Mouse (Mus musculus) liver, embryonic 11.5 days (tissue): ENCODE data around the gene Eno3. TPM values are rescaled to one million over a fixed set of nuclear protein-coding genes. Genes with fewer than 3 reads are reported as not detected.

Source experiments
- ATAC-seq: fragments of 200-750 bp; cut with Nextera tagmentation; replicated peaks from 2 replicates; pipeline ENCODE4 v1.8.0; 2017; ENCODE audit warnings: moderate number of reproducible peaks, mild to moderate bottlenecking, moderate TSS enrichment, moderate library complexity; ENCODE audit not compliant: low FRiP score
- DNase-seq: peaks from one replicate; pipeline ENCODE4 v3.0.0-alpha.2; 2017; ENCODE audit warnings: low spot score
- H3K27ac ChIP-seq: fragments of 300-500 bp; sonication (generic); 2 replicates; pipeline ENCODE4 v1.5.1; 2014; ENCODE audit warnings: mild to moderate bottlenecking, low read depth, low read length, control low read depth
- H3K27me3 ChIP-seq: fragments of 300-500 bp; sonication (generic); replicated peaks from 2 replicates; pipeline ENCODE4 v1.6.1; 2014; ENCODE audit warnings: low read length, mixed read lengths; ENCODE audit not compliant: control insufficient read depth, insufficient read depth
- H3K36me3 ChIP-seq: fragments of 300-500 bp; sonication (generic); 2 replicates; pipeline ENCODE4 v1.6.1; 2014; ENCODE audit warnings: mild to moderate bottlenecking, low read length, moderate library complexity, mixed read lengths; ENCODE audit not compliant: control insufficient read depth, insufficient read depth
- H3K4me1 ChIP-seq: fragments of 300-500 bp; sonication (generic); replicated peaks from 2 replicates; pipeline ENCODE4 v1.6.1; 2014; ENCODE audit warnings: low read length, mixed read lengths; ENCODE audit not compliant: control insufficient read depth, insufficient read depth
- H3K4me2 ChIP-seq: fragments of 300-500 bp; sonication (generic); 2 replicates; pipeline ENCODE4 v1.6.1; 2014; ENCODE audit warnings: mild to moderate bottlenecking, control low read depth, moderate library complexity
- H3K4me3 ChIP-seq: fragments of 300-500 bp; sonication (generic); 2 replicates; pipeline ENCODE4 v1.5.1; 2014; ENCODE audit warnings: low read depth, low read length, control low read depth
- H3K9ac ChIP-seq: fragments of 300-500 bp; sonication (generic); 2 replicates; pipeline ENCODE4 v1.6.1; 2014; ENCODE audit warnings: low read depth, low read length, control low read depth
- H3K9me3 ChIP-seq: fragments of 300-500 bp; sonication (generic); 2 replicates; pipeline ENCODE4 v1.6.1; 2016; ENCODE audit warnings: low read length, inconsistent platforms, mixed read lengths; ENCODE audit not compliant: control insufficient read depth
- WGBS: fragments of 180-500 bp; shearing (Covaris S2); extraction: QIAGEN DNeasy Blood & Tissue Kit; methylation state at CpG from one replicate; pipeline ENCODE4 v1.1.7; 2014; 5-methylcytosine and 5-hydroxymethylcytosine counted together
- polyA plus RNA-seq: library from polyadenylated mRNA; unstranded; fragments of >200 nt; fragmentation: Nextera tagmentation; extraction: Ambion mirVana; gene quantifications from 2 replicates; pipeline ENCODE4 v1.2.1, GENCODE M21; 2014

Gene Eno3
- polyA plus RNA-seq, 1 experiment from 2014 or later = 20.1 TPM

DNA sequence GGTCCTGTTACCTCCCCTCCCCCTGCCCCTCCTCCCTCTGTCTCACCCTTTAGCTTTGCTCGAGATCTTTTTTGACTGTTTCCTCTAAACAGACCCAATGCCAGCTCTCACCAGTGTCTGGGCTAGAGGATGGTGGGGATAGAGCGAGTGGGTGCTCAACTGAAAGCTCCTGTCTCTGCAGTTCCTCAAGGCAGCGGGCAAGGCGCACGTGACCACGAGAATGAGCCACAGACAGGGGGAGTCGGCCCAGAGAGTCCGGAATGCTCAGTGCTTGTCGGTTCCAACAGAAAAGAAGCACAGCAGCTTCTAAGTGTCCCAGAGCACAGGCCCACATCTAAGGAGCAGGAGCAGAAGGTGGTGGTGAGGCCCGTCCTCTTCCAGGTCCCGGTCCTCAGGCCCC, 17.5 kb downstream of the Eno3 start:
- Histone ChIP-seq H3K4me3 (no peak overlapping the region), H3K27ac (no peak overlapping the region), H3K27me3 (no peaks in the 10 kb centered on the region), H3K4me1 (peaks cover 18% of the 10 kb centered on the region), H3K9me3 (no peaks in the 10 kb centered on the region), H3K36me3 (peaks cover 10% of the 10 kb centered on the region; the same call in 1 of the 2 replicates), H3K4me2 (no peak overlapping the region), H3K9ac (no peak overlapping the region)
- ATAC-seq (no peak), DNase-seq (no peak)
- 64% methylated on average over 11 of the region's 11 CpGs for WGBS

DNA sequence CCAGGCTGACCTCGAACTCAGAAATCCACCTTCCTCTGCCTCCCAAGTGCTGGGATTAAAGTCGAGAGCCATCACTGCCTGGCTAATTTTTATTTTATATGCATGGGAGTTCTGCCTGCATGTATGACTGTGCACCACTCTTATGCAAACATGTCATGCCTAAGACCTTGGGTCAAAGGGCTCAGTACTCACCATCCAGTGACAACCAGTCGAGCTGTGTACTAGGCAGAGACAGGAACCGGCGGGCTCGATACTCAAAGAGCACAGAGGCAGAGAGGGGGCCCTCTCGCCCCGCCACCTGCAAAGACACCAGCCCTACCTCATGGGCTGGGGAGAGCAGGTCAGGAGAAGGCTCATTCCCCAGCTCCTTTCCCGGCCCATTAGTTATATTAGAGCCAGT, 21.1 kb downstream of the Eno3 start:
- Histone ChIP-seq H3K27me3 (no peaks in the 10 kb centered on the region), H3K4me2 (no peak overlapping the region), H3K4me3 (no peak overlapping the region), H3K36me3 (peaks cover 24% of the 10 kb centered on the region; the same call in 1 of the 2 replicates), H3K27ac (peak overlapping the region; percentile 6), H3K4me1 (peaks cover 13% of the 10 kb centered on the region), H3K9me3 (no peaks in the 10 kb centered on the region), H3K9ac (no peak overlapping the region)
- ATAC-seq (no peak), DNase-seq (no peak)
- WGBS = 69% methylated on average over 9 of the region's 9 CpGs

DNA sequence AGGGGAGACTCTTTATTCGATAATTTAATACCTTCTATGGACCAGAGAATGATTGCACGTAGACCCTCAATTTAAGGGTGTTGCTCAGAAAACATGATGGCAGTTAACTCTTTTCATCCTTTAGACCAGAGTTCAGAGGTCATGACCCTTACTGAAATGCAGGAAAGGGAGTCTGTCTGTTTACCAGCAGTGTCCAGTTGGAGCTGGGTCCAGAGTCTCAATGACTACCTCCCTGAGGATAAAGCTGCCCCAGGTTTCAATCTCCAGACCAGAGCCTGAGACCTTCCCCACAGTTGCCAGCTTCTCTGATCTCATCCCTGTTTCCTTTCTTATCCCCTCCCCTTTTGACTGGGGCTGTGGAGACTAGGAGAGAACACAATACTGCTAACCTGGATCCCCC, 21.6 kb downstream of the Eno3 start:
- no peak overlapping the region for H3K9ac ChIP-seq
- no peaks in the 10 kb centered on the region for H3K27me3 ChIP-seq
- DNase-seq (no peak), ATAC-seq (no peak; the same call in 1 of the 2 replicates)
- H3K9me3 ChIP-seq = no peaks in the 10 kb centered on the region
- peaks cover 13% of the 10 kb centered on the region for H3K4me1 ChIP-seq
- H3K4me2 ChIP-seq = no peak overlapping the region; the same call in 1 of the 2 replicates
- no peak overlapping the region for H3K4me3 ChIP-seq
- peaks cover 24% of the 10 kb centered on the region for H3K36me3 ChIP-seq
- 79% methylated on average over 2 of the region's 2 CpGs for WGBS
- H3K27ac ChIP-seq = peak overlapping the region; percentile 49

- peaks cover 26% of the 10 kb centered on the region for H3K36me3 ChIP-seq
- DNase-seq = no peak
- H3K27ac ChIP-seq = no peak overlapping the region
- no peak overlapping the region for H3K4me3 ChIP-seq
- ATAC-seq = no peak
- H3K9me3 ChIP-seq = no peaks in the 10 kb centered on the region
- peaks cover 13% of the 10 kb centered on the region for H3K4me1 ChIP-seq
- 91% methylated on average over 8 of the region's 8 CpGs for WGBS
- H3K4me2 ChIP-seq = no peak overlapping the region; the same call in 1 of the 2 replicates
- no peak overlapping the region for H3K9ac ChIP-seq
- no peaks in the 10 kb centered on the region for H3K27me3 ChIP-seq
Measured at GRCm38 (mm10) chr11:70679361-70679760, 22.4 kb downstream of the Eno3 start.

- H3K36me3 ChIP-seq = peaks cover 25% of the 10 kb centered on the region
- 57% methylated on average over 8 of the region's 8 CpGs for WGBS
- no peak overlapping the region for H3K27ac ChIP-seq
Measured at GRCm38 (mm10) chr11:70679894-70680293, 22.9 kb downstream of the Eno3 start.

DNA sequence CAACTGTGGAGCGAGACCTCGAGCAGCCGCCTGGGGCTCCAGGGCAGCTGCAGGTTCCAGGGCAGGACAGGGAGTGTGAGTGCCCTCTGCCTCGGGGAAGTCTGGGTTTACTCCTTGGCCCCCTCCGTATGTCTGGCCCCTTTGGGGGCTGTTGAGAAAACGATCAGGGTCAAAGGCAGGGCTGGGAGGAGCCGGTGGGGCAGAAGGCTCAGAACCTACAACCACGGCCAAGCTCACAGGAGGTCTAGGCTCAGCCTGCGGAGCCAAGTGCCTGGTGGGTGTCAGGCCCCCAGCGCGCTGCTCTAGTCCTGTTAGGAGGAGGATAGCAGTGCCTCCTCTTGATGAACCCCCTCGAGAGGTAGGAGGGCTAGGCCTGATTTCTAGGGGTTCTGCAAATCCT, 24.2 kb downstream of the Eno3 start:
- DNase-seq (no peak), ATAC-seq (no peak)
- Histone ChIP-seq H3K4me2 (no peak overlapping the region), H3K9me3 (no peaks in the 10 kb centered on the region), H3K27ac (no peak overlapping the region), H3K9ac (no peak overlapping the region), H3K4me1 (peaks cover 13% of the 10 kb centered on the region), H3K4me3 (no peak overlapping the region), H3K36me3 (peaks cover 28% of the 10 kb centered on the region), H3K27me3 (no peaks in the 10 kb centered on the region)
- WGBS = 70% methylated on average over 12 of the region's 12 CpGs

More at GRCm38 (mm10) chr11:70679894-70680293, 22.9 kb downstream of the Eno3 start:
- Histone ChIP-seq H3K27me3 (no peaks in the 10 kb centered on the region), H3K9me3 (no peaks in the 10 kb centered on the region), H3K4me1 (peaks cover 13% of the 10 kb centered on the region), H3K4me3 (no peak overlapping the region), H3K4me2 (no peak overlapping the region), H3K9ac (no peak overlapping the region)
- no peak for DNase-seq
- ATAC-seq = no peak

DNA sequence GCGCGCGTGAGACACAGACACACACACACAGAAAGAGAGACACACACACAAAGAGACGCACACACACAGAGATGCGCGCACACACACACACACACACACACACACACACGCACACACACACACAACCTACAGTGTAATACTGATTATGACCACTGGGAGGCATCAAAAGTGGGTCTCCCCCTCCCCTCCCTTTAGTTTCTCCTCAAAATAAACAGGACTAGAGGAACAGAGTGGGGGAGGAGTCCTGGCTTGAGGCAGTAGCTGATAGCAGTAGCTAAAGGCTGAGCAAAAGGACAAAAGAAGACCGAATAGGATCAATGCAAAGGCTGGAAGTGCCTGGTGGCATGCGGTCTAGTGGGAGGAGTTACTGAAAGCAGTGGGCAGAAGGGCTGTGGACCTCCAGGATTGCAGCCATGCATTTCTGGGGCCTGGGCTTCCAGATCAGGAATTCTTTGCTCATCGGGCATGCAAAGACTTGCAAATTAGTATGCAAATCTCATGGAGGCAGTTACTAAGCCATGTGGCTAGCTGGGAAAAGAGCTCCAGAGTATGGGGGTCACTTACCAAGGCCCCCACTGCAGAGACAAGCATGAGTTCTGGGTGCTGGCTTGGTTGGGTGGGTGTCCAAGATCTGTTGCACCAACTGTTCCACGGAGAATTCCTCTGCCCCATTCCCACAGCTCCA, 25.0 kb downstream of the Eno3 start:
- peak overlapping the region; percentile 30; the same call in 1 of the 2 replicates for H3K4me2 ChIP-seq
- no peak overlapping the region for H3K4me3 ChIP-seq
- ATAC-seq = peak; percentile 51; the same call in 1 of the 2 replicates
- H3K9me3 ChIP-seq = no peaks in the 10 kb centered on the region
- H3K27me3 ChIP-seq = no peaks in the 10 kb centered on the region
- 36% methylated on average over 11 of the region's 11 CpGs for WGBS
- H3K27ac ChIP-seq = 0 out of 2 replicates have a peak overlapping the region, but pooled peaks have one; percentile 46
- no peak for DNase-seq
- H3K4me1 ChIP-seq = peaks cover 16% of the 10 kb centered on the region
- H3K36me3 ChIP-seq = peaks cover 26% of the 10 kb centered on the region
- no peak overlapping the region; the same call in 1 of the 2 replicates for H3K9ac ChIP-seq

DNA sequence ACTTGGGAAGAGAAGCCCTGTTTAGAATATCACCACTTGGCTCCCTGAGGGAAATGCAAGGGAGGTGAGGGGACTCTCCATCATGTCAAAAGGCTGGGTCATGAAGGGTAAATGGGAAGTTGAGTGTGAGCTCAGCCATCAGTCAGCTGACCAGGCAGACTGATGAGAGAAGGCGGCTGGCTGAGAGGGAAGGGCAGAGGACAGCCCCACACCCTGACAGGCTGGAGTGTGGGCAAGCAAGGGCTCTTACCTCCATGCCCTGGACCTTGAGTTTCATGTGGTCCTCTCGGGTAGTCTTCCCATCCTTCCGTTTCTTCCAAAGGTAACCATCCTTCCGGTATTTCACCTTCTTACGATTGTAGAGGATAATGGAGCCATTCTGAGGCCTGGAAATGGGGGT, 26.6 kb downstream of the Eno3 start:
- Histone ChIP-seq H3K4me2 (no peak overlapping the region), H3K36me3 (peaks cover 25% of the 10 kb centered on the region), H3K4me3 (no peak overlapping the region), H3K9ac (no peak overlapping the region), H3K27me3 (no peaks in the 10 kb centered on the region), H3K9me3 (no peaks in the 10 kb centered on the region), H3K27ac (no peak overlapping the region), H3K4me1 (peaks cover 18% of the 10 kb centered on the region)
- ATAC-seq (no peak), DNase-seq (no peak)
- WGBS = 80% methylated on average over 5 of the region's 5 CpGs
